Mouse (Mus musculus): ENCODE measurements around the gene R3hdm2.

R3hdm2 gene

GRCm38 (mm10) chr10:127380251-127380691 lies at the start of gene R3hdm2:
R3hdm2 (plus strand) TSS chr10:127380327.
- DNase-seq (ENCODE audit: low read depth, low spot score) = peak; percentile 97

GRCm38 (mm10) chr10:127332211-127332874 lies 47.8 kb upstream of the R3hdm2 start:
- DNase-seq (ENCODE audit: low read depth, low spot score) = peak; percentile 45

GRCm38 (mm10) chr10:127333152-127333551 lies 47.0 kb upstream of the R3hdm2 start:
- no peak for DNase-seq (ENCODE audit: low read depth, low spot score)

DNA sequence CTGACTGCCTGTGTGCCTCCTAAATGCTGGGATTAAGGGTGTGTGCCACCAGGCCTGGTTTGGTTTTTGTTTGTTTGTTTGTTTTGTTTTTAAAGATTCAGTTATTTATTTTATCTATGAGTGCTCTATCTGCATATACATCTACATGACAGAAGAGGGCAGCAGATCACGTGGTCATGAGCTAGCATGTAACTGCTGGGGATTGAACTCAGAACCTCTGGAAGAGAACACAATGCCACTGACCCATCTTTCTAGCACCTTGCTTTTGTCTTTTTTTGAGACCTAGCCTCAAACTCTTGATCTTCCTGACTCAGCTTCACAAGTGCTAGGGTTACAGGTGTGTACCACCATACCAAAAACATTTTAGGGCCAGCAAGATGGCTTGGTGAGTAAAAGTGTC lies 44.9 kb upstream of the R3hdm2 start:
- DNase-seq (ENCODE audit: low read depth, low spot score) = no peak

DNA sequence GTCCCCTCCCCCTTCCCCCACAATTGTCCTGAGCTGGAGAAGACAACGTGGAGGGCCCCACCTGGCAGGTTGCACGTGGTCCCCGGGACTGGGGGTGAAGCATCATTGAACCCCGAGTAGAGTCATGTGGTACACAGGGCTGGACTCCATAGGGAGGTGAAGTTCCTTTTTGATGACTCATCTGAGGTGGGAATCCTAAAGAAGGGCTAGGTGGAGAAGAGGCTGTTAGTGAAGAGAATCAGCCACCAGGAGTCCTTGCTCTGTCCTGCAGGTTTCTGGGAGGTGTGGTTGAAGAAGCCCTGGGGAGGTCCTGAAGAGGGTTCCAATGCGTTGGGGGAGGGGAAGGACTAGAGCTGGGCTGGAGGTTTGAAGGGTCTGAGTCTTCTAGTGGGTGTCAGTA lies 43.2 kb upstream of the R3hdm2 start:
- DNase-seq (ENCODE audit: low read depth, low spot score) = no peak

DNA sequence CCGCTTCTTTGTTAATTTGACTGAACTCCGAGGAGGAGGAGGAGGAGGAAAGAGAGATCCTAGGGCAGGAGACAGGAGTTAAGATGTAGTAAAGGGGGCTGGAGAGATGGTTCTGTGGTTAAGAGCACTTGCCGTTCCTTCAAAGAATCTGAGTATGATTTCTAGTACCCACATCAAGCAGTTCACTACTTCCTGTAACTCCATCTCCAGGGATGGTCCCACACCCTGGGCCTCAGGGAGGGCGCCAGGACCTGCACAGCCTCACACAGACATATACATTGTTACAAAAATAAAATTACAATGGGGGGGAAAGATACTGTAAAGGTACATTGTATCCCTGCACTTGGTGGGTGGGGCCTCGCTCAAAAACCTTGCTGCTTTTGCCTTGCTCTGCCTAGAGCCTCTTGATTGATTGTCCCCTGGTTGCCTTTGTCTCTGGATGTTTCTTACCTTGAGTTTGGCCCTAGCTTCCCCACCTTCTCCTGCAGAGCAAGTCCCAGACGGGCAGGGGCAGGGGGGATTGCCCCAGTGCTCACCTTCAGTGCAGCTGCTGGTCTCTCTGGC lies 42.5 kb upstream of the R3hdm2 start:
- no peak for DNase-seq (ENCODE audit: low read depth, low spot score)

GRCm38 (mm10) chr10:127338930-127339682 lies 41.0 kb upstream of the R3hdm2 start:
- DNase-seq (ENCODE audit: low read depth, low spot score) = peak; percentile 95

DNA sequence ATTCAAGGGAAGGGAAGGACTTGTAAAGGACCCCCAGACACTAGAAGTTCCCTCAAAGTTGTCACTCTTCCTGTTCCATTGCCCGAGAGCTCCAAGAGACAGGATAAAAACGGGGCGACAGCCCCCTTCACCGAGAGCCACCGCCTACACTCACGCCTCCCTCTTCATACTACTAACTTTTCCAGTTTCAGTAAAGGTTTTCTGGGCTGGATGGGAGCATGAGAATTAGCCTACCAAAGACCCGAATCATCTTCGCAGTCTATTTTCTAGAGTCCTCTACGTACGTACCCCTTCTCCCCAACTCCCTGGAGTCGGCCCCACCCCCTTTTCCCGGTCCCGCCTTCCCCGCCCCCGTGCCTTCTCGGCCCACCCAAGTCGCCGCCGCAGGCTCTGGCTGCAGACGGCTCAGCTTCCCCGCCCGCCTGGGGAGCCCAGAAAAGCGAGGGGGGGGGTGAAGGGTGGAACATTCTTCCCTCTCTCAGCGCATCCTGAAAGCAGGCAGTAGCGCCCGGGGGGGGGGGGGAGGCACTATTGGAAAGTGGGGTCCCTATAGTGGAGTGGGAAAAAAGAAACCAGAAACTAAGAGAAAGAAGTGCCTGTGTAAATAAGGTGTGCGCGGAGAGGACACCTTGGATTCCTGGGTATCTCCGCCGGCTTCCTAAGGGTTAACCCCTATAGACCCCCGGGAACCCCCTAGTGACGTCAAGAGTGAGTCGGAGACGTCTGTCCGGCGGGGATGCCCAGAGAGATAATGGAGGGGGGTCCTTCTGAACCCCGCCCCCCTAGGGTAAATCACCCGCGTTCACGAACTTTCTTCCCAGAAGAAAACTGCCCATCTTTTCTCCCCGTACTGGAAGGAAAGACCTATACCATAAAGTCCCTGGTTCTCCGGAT lies 40.2 kb upstream of the R3hdm2 start:
- peak; percentile 82 for DNase-seq (ENCODE audit: low read depth, low spot score)

GRCm38 (mm10) chr10:127340577-127341359 lies 39.4 kb upstream of the R3hdm2 start:
- DNase-seq (ENCODE audit: low read depth, low spot score) = peak; percentile 73

GRCm38 (mm10) chr10:127341360-127341690 lies 38.8 kb upstream of the R3hdm2 start:
- DNase-seq (ENCODE audit: low read depth, low spot score) = peak; percentile 50

GRCm38 (mm10) chr10:127341891-127342639 lies 38.1 kb upstream of the R3hdm2 start, which contains the start of gene Gli1:
Gli1 (minus strand) TSS chr10:127341974.
- peak; percentile 90 for DNase-seq (ENCODE audit: low read depth, low spot score)

- DNase-seq (ENCODE audit: low read depth, low spot score) = no peak
Measured at GRCm38 (mm10) chr10:127343029-127343428, 37.1 kb upstream of the R3hdm2 start.

DNA sequence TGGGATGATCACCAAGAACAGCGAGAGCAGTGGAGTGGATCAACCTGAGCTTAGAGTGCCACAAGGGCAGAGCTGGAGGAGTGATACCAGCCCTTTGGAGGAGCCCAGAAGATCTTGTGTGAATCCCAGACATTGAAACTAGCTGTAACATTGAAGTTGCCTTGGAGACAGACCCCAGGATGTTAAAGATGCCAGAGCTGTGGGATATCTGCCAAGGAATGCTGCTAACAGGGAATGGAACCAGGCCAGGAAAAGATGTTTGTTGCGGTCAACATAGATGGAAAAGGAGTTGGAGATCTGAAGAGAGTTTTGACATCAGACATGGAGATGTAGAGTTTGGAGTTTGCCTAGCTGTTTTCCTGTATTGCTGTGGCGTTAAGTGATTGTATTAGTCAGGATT lies 34.0 kb upstream of the R3hdm2 start:
- no peak for DNase-seq (ENCODE audit: low read depth, low spot score)

GRCm38 (mm10) chr10:127348957-127349356 lies 31.2 kb upstream of the R3hdm2 start:
- DNase-seq (ENCODE audit: low read depth, low spot score) = no peak

DNA sequence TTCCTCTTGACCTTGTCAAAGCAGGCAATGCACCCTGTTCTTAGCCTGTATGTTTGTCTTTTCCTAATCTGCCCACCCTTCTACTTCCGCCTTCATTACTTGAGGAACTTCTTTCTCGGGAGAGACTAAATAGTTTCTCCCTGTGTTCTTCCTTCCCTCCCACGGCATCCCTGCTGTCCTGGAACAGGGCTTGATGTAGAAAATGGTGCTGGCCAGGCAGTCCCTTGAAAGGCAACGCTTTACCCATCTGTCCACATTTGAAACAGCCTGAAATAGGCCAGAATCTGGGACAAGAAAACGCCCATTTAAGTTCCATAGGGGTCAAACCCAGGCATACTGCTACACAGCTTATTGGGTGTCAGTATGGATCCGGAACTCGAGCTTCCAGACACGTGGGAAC lies 30.3 kb upstream of the R3hdm2 start:
- DNase-seq (ENCODE audit: low read depth, low spot score) = no peak

GRCm38 (mm10) chr10:127350594-127351284 lies 29.4 kb upstream of the R3hdm2 start:
- peak; percentile 69 for DNase-seq (ENCODE audit: low read depth, low spot score)

DNA sequence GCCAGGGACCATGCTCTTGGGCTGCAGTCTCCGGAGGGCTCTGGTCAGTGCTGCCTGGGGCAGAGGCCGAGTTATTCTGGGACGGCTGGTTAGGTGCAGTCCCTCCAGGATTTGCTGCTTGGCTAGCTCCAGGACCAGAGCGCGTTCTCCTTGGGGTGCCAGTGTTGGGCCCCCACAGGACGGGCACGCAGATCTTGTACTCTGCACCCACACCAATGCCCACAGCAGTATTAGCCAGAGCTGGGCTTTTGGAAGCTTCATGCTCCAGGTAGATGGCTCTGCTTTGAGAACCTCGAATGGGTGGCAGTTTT lies 28.9 kb upstream of the R3hdm2 start:
- DNase-seq (ENCODE audit: low read depth, low spot score) = no peak

GRCm38 (mm10) chr10:127351719-127352118 lies 28.4 kb upstream of the R3hdm2 start:
- no peak for DNase-seq (ENCODE audit: low read depth, low spot score)

DNA sequence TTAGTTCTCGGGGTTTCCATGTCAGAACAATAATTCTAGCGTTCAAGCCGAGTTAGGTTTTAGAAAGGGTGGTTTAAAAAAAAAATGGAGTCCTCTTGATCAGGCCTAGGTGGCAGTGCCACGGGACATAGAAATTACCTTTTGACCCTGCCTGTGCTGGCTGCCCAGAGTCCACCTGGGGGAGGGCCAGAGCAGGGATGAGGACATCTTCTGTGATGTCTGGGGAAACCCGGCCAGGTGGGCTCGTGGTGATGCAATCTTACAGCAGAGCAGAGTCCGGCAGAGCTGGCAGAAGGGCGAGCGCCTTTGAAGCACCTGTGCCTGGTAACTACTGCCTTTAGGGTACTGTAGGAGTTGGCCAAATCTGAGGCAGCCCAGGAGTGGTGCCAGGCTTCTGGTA lies 27.9 kb upstream of the R3hdm2 start:
- no peak for DNase-seq (ENCODE audit: low read depth, low spot score)

GRCm38 (mm10) chr10:127352766-127353165 lies 27.4 kb upstream of the R3hdm2 start:
- no peak for DNase-seq (ENCODE audit: low read depth, low spot score)

All from mesoderm, embryonic 11.5 days (tissue).